Mouse (Mus musculus) brain, embryonic 14.5 days (tissue): ENCODE measurements around the gene Usp2.

Source experiments
- CTCF ChIP-seq: fragments of 200-500 bp; IDR thresholded peaks from 2 replicates; pipeline ENCODE4 v1.5.1; 2012; ENCODE audit warnings: inconsistent platforms, mild to moderate bottlenecking, moderate library complexity, borderline replicate concordance; ENCODE audit not compliant: insufficient read depth, insufficient read length; ENCODE audit errors: extremely low read depth
- POLR2A ChIP-seq: fragments of 200-500 bp; IDR thresholded peaks from 2 replicates; pipeline ENCODE4 v1.6.1; 2012; ENCODE audit warnings: mild to moderate bottlenecking, inconsistent platforms, borderline replicate concordance; ENCODE audit not compliant: poor library complexity, insufficient read depth, insufficient read length, severe bottlenecking; ENCODE audit errors: extremely low read depth

DNA sequence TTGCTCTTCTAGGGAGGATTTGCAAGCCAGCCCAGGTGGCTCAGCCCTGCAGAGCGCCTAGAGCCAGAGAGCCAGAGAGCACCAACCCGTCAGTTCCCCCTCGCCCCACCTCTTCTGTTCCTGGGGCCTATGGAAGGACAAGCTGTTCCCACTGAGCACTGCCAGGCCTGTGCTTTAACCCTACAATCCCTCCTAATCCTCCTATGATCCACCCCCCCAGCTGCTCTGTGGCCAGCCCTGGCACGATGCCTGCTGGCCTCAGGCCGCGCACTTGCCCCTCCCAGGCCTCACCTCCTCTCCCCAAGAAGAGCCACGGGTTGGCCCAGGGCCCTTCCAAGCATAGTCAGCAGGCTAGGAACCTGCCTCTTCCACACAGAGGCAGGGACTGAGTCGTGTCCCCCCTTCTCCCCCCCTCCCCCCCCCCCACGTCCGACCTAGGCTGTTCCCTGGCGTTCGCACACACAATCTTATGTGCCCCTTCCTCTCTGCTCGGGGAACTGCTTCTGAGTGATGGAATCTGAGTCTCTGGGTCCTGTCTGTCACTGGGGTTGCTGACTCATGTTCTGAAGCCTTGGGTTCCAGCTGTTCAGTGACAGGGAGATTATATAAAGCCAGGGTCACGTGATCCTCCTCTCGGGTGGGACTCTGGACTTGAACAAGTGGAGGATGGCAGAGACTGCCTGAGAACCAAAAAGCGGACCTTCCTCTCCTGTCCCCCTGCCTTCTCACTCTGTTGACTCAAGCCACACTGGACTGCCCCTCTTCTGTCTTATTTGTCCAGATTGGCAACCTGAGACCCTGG is 12.3 kb downstream of the Usp2 start:
- TF ChIP-seq POLR2A, result no peak
- TF ChIP-seq CTCF, result no peak
